Mouse (Mus musculus) WW6 (cell line): ENCODE data around the gene Kbtbd13.
A peak's percentile ranks its signal among the peaks of the same experiment; 100 is the strongest.
"Not testable (repeated sequence)": the region's sequence is repeated elsewhere in the genome, so short reads cannot be mapped to it uniquely, and the experiment has no call there.

Experiments
- DNase-seq: peaks from one replicate; pipeline ENCODE4 v3.0.0-alpha.2; 2013; ENCODE audit warnings: low read depth, low spot score

The Kbtbd13 gene

DNA sequence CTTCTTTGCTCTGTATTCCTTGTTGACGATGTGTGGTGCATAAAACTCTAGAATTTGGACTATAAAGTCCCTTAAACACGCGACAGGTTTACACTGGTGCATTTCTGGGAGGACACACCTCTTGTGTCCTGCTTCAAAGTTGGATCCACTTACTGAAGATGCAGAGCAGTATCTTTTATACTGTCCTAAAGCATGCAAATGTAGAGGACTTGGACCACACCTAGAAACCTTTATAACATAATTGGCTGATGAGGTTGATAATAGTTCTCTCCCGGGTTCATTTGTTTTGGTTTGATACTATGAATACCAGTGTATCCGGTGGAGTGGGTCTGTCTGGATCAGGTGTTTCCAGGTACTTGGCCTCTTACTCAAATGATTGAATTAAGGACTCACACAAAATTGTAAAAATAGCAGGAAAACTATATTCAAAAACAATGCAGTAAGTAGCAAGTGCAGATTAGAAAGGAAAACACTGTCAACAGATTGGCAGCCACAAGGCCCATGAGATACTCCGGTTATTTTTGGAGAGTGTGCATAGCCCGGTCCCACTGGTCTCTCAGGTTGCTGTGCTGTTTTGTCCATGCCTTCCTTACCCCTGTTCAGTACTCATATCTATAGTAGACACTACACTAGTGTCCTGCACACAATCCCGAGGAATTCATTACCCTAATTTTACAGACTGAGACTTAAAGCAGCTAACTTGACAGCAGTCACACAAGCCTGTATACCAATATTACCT is 44.2 kb downstream of the Kbtbd13 start:
- DNase-seq = no peak

DNA sequence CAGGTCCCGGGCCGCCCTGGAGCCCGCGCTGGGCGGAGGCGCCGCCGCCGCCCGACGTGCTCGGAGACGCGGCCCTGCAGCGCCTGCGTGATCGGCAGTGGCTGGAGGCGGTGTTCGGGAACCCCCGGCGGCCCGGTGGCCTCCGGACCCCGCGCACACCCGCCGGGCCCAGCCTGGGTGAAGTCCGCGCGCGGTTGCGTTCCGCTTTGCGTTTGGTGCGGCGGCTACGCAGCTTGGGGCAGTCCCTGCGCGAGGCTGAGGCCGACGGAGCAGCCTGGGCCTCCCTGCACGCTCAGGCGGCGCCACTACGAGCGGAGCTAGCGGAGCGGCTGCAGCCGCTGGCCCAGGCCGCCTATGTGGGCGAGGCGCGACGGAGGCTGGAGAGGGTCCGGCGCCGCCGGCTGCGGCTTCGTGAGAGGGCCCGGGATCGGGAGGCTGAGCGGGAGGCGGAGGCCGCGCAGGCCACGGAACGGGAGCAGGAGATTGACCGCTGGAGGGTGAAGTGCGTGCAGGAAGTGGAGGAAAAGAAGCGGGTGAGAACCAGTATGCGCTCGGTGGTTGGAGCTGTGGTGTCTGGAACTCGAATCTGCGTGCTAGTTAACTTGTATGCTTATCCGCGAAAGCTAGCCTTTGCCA is 44.9 kb downstream of the Kbtbd13 start:
- DNase-seq = peak; percentile 18

- peak; percentile 92 for DNase-seq
Observed at GRCm38 (mm10) chr9:65345854-65346475, 45.5 kb downstream of the Kbtbd13 start, which contains the start of gene Pdcd7. Gene Pdcd7 (plus strand): TSS chr9:65346104.

- DNase-seq = not testable (repeated sequence)
Observed at GRCm38 (mm10) chr9:65345439-65345838, 46.0 kb downstream of the Kbtbd13 start.

GRCm38 (mm10) chr9:65340414-65340813 is 51.0 kb downstream of the Kbtbd13 start:
- no peak for DNase-seq

- peak; percentile 18 for DNase-seq
Observed at GRCm38 (mm10) chr9:65339146-65339545, 52.3 kb downstream of the Kbtbd13 start.
